Mouse (Mus musculus) embryonic facial prominence, embryonic 13.5 days (tissue): ENCODE results near the gene Gm10964. TPM values are rescaled to one million over a fixed set of nuclear protein-coding genes. Genes with fewer than 3 reads are reported as not detected.

Experiments used
- ATAC-seq: fragments of 200-750 bp; cut with Nextera tagmentation; 2 replicates; pipeline ENCODE4 v1.8.0; 2017; ENCODE audit warnings: low read depth; ENCODE audit not compliant: insufficient number of reproducible peaks, insufficient read depth, low FRiP score, low TSS enrichment
- H3K27ac ChIP-seq: fragments of 300-500 bp; sonication (generic); 2 replicates; pipeline ENCODE4 v1.5.1; 2015; ENCODE audit warnings: moderate library complexity, mild to moderate bottlenecking, inconsistent platforms
- H3K27me3 ChIP-seq: fragments of 300-500 bp; sonication (generic); 2 replicates; pipeline ENCODE4 v1.6.1; 2015; ENCODE audit warnings: mild to moderate bottlenecking, inconsistent platforms
- H3K36me3 ChIP-seq: fragments of 300-500 bp; sonication (generic); 2 replicates; pipeline ENCODE4 v1.6.1; 2015; ENCODE audit warnings: mild to moderate bottlenecking, inconsistent platforms
- H3K4me1 ChIP-seq: fragments of 300-500 bp; sonication (generic); 2 replicates; pipeline ENCODE4 v1.6.1; 2015; ENCODE audit warnings: inconsistent platforms
- H3K4me2 ChIP-seq: fragments of 300-500 bp; sonication (generic); 2 replicates; pipeline ENCODE4 v1.6.1; 2015; ENCODE audit warnings: moderate library complexity, mild to moderate bottlenecking, inconsistent platforms
- H3K4me3 ChIP-seq: fragments of 300-500 bp; sonication (generic); 2 replicates; pipeline ENCODE4 v1.5.1; 2015; ENCODE audit warnings: mild to moderate bottlenecking, inconsistent platforms
- H3K9ac ChIP-seq: fragments of 300-500 bp; sonication (generic); 2 replicates; pipeline ENCODE4 v1.6.1; 2015; ENCODE audit warnings: mild to moderate bottlenecking, inconsistent platforms
- H3K9me3 ChIP-seq: fragments of 300-500 bp; sonication (generic); 2 replicates; pipeline ENCODE4 v1.6.1; 2016; ENCODE audit warnings: inconsistent platforms
- WGBS: fragments of 180-500 bp; shearing (Covaris S2); methylation state at CpG from one replicate; pipeline ENCODE4 v1.1.7; 2015; ENCODE audit warnings: mixed read lengths; 5-methylcytosine and 5-hydroxymethylcytosine counted together
- polyA plus RNA-seq: library from polyadenylated mRNA; unstranded; fragments of >200 nt; fragmentation: Nextera tagmentation; extraction: Ambion mirVana; gene quantifications from 2 replicates; pipeline ENCODE4 v1.2.1, GENCODE M21; 2015

Gm10964 gene
- polyA plus RNA-seq, 1 experiment from 2014 or later: not detected

DNA sequence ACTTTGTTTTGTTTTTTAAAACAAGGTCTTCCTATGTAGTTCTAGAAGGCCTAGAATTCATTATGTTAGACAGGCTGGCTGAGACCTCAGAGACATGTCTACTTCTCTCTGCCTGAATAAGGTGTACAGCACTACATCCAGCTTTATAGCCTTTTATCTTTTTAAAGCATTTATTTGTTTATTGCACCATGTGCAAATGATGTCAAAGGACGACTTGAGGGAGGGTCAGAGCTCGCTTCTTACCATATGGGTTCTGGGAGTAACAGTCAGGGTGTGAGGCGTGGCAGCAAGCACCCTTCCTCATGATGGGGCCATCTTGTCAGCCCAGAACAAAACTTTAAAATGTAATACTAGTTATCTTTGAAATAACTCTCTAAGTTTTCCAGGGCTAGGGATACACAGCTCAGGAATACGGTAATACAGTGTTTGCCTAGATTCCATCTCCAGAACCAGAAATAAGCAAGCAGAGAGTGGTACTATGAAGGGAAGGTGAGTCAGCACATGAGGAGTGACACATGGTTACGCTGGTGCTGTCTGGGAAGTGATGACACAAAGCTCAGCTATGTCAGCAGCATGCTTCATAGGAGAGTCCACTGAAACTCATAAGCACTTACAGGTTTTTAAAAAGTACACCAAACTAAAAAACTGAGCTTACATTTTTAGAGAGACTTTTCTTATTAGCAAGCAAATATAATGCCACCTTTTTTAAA, 20.2 kb downstream of the Gm10964 start:
- peaks cover 77% of the 10 kb centered on the region for H3K36me3 ChIP-seq

DNA sequence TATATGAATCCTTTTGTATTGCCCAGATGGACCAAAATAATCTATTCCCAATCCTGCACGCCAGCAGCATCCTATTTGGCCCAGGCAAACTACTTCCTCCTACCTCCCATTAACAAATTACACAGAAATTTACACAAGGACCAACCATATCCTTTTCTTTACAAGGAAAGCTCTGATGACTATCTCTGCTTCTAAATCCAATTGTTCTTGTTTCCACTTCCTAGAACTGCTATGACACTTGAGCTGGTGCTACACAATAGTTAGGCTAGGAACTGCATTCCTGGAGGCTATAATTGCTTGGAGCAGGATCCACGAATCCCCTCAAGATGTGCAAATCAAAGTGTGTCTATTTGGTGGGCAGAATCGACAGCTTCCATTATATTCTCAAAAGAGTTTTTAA, 27.6 kb downstream of the Gm10964 start:
- Histone ChIP-seq H3K9me3 (no peaks in the 10 kb centered on the region), H3K27me3 (no peaks in the 10 kb centered on the region), H3K27ac (no peak overlapping the region), H3K9ac (no peak overlapping the region), H3K36me3 (peaks cover 51% of the 10 kb centered on the region), H3K4me3 (no peak overlapping the region), H3K4me1 (peaks cover 3% of the 10 kb centered on the region; the same call in 1 of the 2 replicates), H3K4me2 (no peak overlapping the region)
- WGBS: 62% methylated on average over 3 of the region's 3 CpGs
- ATAC-seq: no peak

More for the DNA sequence above, 20.2 kb downstream of the Gm10964 start:
- H3K4me1 ChIP-seq: no peaks in the 10 kb centered on the region
- no peak overlapping the region for H3K9ac ChIP-seq
- H3K9me3 ChIP-seq: no peaks in the 10 kb centered on the region
- no peak overlapping the region for H3K27ac ChIP-seq
- H3K4me2 ChIP-seq: no peak overlapping the region
- no peak for ATAC-seq
- 86% methylated on average over 5 of the region's 5 CpGs for WGBS
- no peak overlapping the region for H3K4me3 ChIP-seq
- H3K27me3 ChIP-seq: no peaks in the 10 kb centered on the region

DNA sequence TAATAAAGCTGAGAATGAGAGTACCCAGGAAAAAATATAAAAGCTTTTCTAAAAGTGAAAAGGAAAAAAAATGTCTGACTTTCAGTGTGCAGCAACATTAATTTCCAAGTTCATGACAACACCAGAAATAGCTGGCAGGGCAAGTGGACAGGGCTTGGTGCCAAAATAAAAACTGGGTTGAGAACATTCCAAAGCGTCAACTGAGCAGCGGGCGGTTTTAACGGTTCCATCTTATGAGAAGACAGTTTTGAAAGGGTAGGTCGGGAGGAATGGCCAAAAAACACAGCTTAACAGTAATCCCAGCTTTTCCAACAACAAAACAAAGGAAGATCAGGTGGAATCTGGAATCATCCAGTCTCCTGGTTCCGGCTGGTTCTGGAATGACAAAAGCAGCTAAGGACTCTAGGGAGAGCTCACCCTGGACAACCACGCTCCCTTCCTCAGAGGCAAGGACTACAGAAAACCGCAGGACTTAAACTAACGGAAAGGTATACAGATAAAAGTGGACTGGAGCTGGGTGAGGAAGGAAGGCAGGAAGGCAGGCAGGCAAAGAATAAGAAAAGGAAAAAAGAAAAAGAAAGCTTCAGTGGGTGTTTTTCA, 32.5 kb downstream of the Gm10964 start:
- H3K36me3 ChIP-seq: peaks cover 27% of the 10 kb centered on the region
- no peaks in the 10 kb centered on the region for H3K9me3 ChIP-seq
- no peaks in the 10 kb centered on the region for H3K27me3 ChIP-seq
- H3K27ac ChIP-seq: no peak overlapping the region
- peaks cover 7% of the 10 kb centered on the region for H3K4me1 ChIP-seq
- ATAC-seq: no peak
- H3K9ac ChIP-seq: no peak overlapping the region
- 77% methylated on average over 9 of the region's 9 CpGs for WGBS
- no peak overlapping the region for H3K4me2 ChIP-seq
- no peak overlapping the region for H3K4me3 ChIP-seq

- ATAC-seq: no peak
- Histone ChIP-seq H3K9ac (no peak overlapping the region), H3K27me3 (no peaks in the 10 kb centered on the region), H3K4me3 (no peak overlapping the region), H3K36me3 (peaks cover 39% of the 10 kb centered on the region), H3K4me2 (no peak overlapping the region), H3K9me3 (no peaks in the 10 kb centered on the region), H3K4me1 (peaks cover 7% of the 10 kb centered on the region), H3K27ac (no peak overlapping the region)
- WGBS: 83% methylated on average over 4 of the region's 4 CpGs
These were observed 33.7 kb downstream of the Gm10964 start for GRCm38 (mm10) chr3:103772846-103773245.

GRCm38 (mm10) chr3:103773508-103773907, 34.3 kb downstream of the Gm10964 start:
- peaks cover 7% of the 10 kb centered on the region for H3K4me1 ChIP-seq
- peaks cover 41% of the 10 kb centered on the region for H3K36me3 ChIP-seq
- H3K9me3 ChIP-seq: no peaks in the 10 kb centered on the region
- no peak overlapping the region for H3K4me3 ChIP-seq
- H3K9ac ChIP-seq: no peak overlapping the region
- no peak overlapping the region for H3K27ac ChIP-seq
- H3K27me3 ChIP-seq: no peaks in the 10 kb centered on the region
- WGBS: 78% methylated on average over 3 of the region's 3 CpGs
- H3K4me2 ChIP-seq: no peak overlapping the region
- ATAC-seq: no peak

- no peak overlapping the region for H3K27ac ChIP-seq
- H3K9ac ChIP-seq: no peak overlapping the region
- no peak overlapping the region for H3K4me3 ChIP-seq
- peaks cover 38% of the 10 kb centered on the region for H3K36me3 ChIP-seq
- ATAC-seq: no peak
- H3K27me3 ChIP-seq: no peaks in the 10 kb centered on the region
- H3K4me1 ChIP-seq: peaks cover 7% of the 10 kb centered on the region
- no peaks in the 10 kb centered on the region for H3K9me3 ChIP-seq
- no peak overlapping the region for H3K4me2 ChIP-seq
- 90% methylated on average over 15 of the region's 15 CpGs for WGBS
These were observed 34.8 kb downstream of the Gm10964 start for GRCm38 (mm10) chr3:103774009-103774408.

- H3K36me3 ChIP-seq: peaks cover 26% of the 10 kb centered on the region
- no peaks in the 10 kb centered on the region for H3K27me3 ChIP-seq
- H3K4me1 ChIP-seq: peaks cover 2% of the 10 kb centered on the region; the same call in 1 of the 2 replicates
- H3K27ac ChIP-seq: no peak overlapping the region
- no peak overlapping the region for H3K4me3 ChIP-seq
- WGBS: 90% methylated on average over 11 of the region's 11 CpGs
- no peaks in the 10 kb centered on the region for H3K9me3 ChIP-seq
- H3K4me2 ChIP-seq: no peak overlapping the region
- no peak overlapping the region for H3K9ac ChIP-seq
- no peak for ATAC-seq
These were observed 38.8 kb downstream of the Gm10964 start for GRCm38 (mm10) chr3:103777940-103778339.

DNA sequence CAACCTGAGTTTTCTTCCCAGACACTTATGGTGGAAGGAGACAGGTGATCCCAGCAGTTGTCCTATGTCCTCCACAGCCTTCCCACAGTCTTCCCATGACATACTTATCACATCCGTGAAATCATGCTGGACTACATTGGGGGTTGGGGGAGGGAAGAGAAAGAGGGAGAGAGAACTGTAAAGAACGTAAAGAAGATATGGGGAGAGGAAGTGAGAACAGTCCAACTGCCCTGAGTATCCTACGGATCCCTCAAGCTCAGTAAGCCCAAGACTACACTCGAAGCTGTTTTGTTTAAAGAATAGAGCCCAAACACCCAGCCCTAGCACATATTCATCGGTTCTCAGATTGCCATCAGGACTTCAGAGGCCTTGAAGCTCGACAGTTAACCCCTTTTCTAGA, 39.5 kb downstream of the Gm10964 start:
- H3K36me3 ChIP-seq: peaks cover 23% of the 10 kb centered on the region
- peaks cover 4% of the 10 kb centered on the region; the same call in 1 of the 2 replicates for H3K4me1 ChIP-seq
- ATAC-seq: no peak
- 84% methylated on average over 6 of the region's 6 CpGs for WGBS
- H3K9me3 ChIP-seq: no peaks in the 10 kb centered on the region
- no peaks in the 10 kb centered on the region for H3K27me3 ChIP-seq
- H3K4me3 ChIP-seq: no peak overlapping the region
- H3K4me2 ChIP-seq: no peak overlapping the region
- no peak overlapping the region for H3K9ac ChIP-seq
- H3K27ac ChIP-seq: no peak overlapping the region

DNA sequence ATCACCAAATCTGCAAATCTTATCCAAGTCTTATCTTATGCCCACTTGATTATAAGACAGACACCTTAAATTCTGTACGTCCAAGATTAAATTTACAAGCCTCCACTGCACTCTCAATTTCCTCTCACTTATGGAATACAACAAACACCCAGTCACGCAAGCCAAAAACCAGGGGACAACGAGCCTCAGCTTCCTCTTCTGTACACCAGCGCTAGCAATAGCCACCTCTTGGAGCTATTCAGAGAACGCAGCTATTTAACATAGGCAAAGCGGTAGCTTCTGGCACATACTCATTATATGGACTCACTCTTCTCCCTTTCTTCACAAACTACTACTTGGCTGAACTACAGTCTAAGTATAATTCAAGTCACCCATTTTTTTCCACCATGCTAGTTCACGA, 40.0 kb downstream of the Gm10964 start:
- no peak overlapping the region for H3K9ac ChIP-seq
- no peaks in the 10 kb centered on the region for H3K27me3 ChIP-seq
- ATAC-seq: no peak
- H3K4me1 ChIP-seq: peaks cover 7% of the 10 kb centered on the region; the same call in 1 of the 2 replicates
- WGBS: 87% methylated on average over 7 of the region's 7 CpGs
- no peak overlapping the region for H3K27ac ChIP-seq
- no peak overlapping the region for H3K4me3 ChIP-seq
- peaks cover 23% of the 10 kb centered on the region for H3K36me3 ChIP-seq
- H3K4me2 ChIP-seq: no peak overlapping the region
- no peaks in the 10 kb centered on the region for H3K9me3 ChIP-seq

- no peak overlapping the region for H3K27ac ChIP-seq
- H3K27me3 ChIP-seq: no peaks in the 10 kb centered on the region
- 87% methylated on average over 3 of the region's 3 CpGs for WGBS
- peaks cover 23% of the 10 kb centered on the region for H3K36me3 ChIP-seq
- H3K9me3 ChIP-seq: no peaks in the 10 kb centered on the region
- no peak overlapping the region for H3K9ac ChIP-seq
- ATAC-seq: no peak
- no peak overlapping the region for H3K4me2 ChIP-seq
- no peak overlapping the region for H3K4me3 ChIP-seq
- H3K4me1 ChIP-seq: peaks cover 7% of the 10 kb centered on the region; the same call in 1 of the 2 replicates
These were observed 41.1 kb downstream of the Gm10964 start for GRCm38 (mm10) chr3:103780271-103780670.

DNA sequence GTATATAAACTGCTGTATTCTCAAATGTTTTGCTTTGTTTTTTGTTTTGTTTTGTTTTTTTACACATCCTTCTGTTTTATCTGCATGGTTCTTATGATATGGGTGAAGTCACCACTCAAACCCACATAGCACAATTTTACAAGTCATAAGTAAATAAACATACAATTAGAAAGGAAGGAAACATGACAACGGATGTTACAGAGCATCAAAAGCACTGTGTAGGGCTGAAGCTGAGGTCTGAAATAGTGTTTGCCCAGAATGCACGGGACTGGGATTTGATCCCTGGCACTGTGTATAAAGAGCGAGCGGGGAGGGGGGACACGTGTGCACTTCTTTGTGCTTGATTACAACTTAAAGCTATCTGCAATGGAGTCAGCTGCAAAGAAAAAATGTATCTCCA, 41.6 kb downstream of the Gm10964 start:
- H3K4me1 ChIP-seq: peaks cover 7% of the 10 kb centered on the region; the same call in 1 of the 2 replicates
- H3K9ac ChIP-seq: no peak overlapping the region
- H3K27me3 ChIP-seq: no peaks in the 10 kb centered on the region
- peaks cover 19% of the 10 kb centered on the region for H3K36me3 ChIP-seq
- H3K4me3 ChIP-seq: no peak overlapping the region
- WGBS: 82% methylated on average over 5 of the region's 5 CpGs
- no peak for ATAC-seq
- no peak overlapping the region for H3K4me2 ChIP-seq
- H3K27ac ChIP-seq: no peak overlapping the region
- no peaks in the 10 kb centered on the region for H3K9me3 ChIP-seq
